Mouse (Mus musculus): ENCODE measurements around the gene Galk2. TPM values are rescaled to one million over a fixed set of nuclear protein-coding genes. Genes with fewer than 3 reads are reported as not detected.

The Galk2 gene
- 80.7 TPM for polyA plus RNA-seq (2014; fragmentation: Illumina TruSeq; extraction: RNeasy Lipid Tissue Mini Kit (QIAGEN cat#74804))

GRCm38 (mm10) chr2:125858521-125859280, at the start of gene Galk2, which contains the start of gene Cops2:
Galk2 (plus strand) TSS chr2:125859109.
Cops2 (minus strand) TSS chr2:125859139.

Other genes with a start within 250 kb of the Galk2 start
- gene Cep152, start 234.0 kb upstream of the Galk2 start, polyA plus RNA-seq (2014; fragmentation: Illumina TruSeq; extraction: RNeasy Lipid Tissue Mini Kit (QIAGEN cat#74804)) = 1.5 TPM
- gene Eid1, start 186.0 kb upstream of the Galk2 start, polyA plus RNA-seq (2014; fragmentation: Illumina TruSeq; extraction: RNeasy Lipid Tissue Mini Kit (QIAGEN cat#74804)) = 626 TPM
- 2.1 TPM for gene Shc4, start 135.0 kb upstream of the Galk2 start, polyA plus RNA-seq (2014; fragmentation: Illumina TruSeq; extraction: RNeasy Lipid Tissue Mini Kit (QIAGEN cat#74804))
- gene Secisbp2l, start 76.2 kb upstream of the Galk2 start, polyA plus RNA-seq (2014; fragmentation: Illumina TruSeq; extraction: RNeasy Lipid Tissue Mini Kit (QIAGEN cat#74804)) = 71.1 TPM
- gene Cops2, start within 50 bp of the Galk2 start, polyA plus RNA-seq (2014; fragmentation: Illumina TruSeq; extraction: RNeasy Lipid Tissue Mini Kit (QIAGEN cat#74804)) = 695 TPM
- gene Fgf7, start 175.5 kb downstream of the Galk2 start, polyA plus RNA-seq (2014; fragmentation: Illumina TruSeq; extraction: RNeasy Lipid Tissue Mini Kit (QIAGEN cat#74804)) = 21.3 TPM

All from ovary, adult 10 weeks (tissue).